Mouse (Mus musculus): ENCODE measurements around the gene Sumo2. TPM values are rescaled to one million over a fixed set of nuclear protein-coding genes. Genes with fewer than 3 reads are reported as not detected.

Gene Sumo2
- 990 and 1,015 TPM in 2 replicates for polyA plus RNA-seq (2015; fragmentation: Nextera tagmentation; extraction: Ambion mirVana)

DNA sequence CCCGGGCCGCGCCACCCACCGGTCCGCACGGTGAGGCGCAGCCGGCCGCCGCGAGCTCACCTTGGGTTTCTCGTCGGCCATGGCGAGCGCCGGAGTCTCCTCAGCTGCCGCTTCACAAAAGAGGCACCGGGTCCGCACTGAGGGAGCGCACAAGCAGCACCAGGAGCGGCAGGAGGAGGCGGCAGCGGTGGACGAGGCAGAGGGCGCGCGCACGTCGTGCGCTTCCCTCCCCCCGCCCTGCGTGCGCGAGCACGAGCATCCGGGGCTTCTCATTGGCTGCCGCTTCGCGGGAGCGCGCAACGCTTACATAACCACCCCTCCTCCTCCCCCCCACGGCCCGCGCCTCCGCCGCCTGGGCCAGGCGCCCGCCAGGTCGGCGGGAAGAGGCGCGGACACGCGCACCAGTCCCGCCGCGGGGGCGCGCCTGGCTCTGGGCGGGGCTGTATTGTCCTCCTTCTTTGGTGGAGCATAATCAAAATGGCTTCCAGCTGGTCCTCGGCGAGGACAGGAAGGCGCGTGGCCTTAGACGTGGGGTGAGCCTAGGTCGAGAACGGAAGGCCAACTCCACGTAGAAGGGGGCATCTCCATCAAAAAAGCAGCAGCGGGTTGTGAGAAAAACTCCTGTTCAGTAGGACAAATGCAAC lies at the start of gene Sumo2:
Sumo2 (minus strand) TSS at position 239 of the 644 bp plus-strand sequence.
- Histone ChIP-seq H3K4me2 (peak within 1 kb of the TSS; percentile 73), H3K9ac (peak within 1 kb of the TSS; percentile 95), H3K4me1 (peaks cover 24% of the 10 kb centered on the region), H3K27me3 (replicated peaks) (no peaks in the 10 kb centered on the region), H3K4me3 (peak within 1 kb of the TSS; percentile 97), H3K9me3 (no peaks in the 10 kb centered on the region), H3K36me3 (replicated peaks) (peaks cover 3% of the 10 kb centered on the region; the same call in 1 of the 2 replicates), H3K27ac (peak within 1 kb of the TSS; percentile 100)
- peak; percentile 90 for ATAC-seq (replicated peaks)
- WGBS = under 1% methylated on average over 63 of the region's 70 CpGs

DNA sequence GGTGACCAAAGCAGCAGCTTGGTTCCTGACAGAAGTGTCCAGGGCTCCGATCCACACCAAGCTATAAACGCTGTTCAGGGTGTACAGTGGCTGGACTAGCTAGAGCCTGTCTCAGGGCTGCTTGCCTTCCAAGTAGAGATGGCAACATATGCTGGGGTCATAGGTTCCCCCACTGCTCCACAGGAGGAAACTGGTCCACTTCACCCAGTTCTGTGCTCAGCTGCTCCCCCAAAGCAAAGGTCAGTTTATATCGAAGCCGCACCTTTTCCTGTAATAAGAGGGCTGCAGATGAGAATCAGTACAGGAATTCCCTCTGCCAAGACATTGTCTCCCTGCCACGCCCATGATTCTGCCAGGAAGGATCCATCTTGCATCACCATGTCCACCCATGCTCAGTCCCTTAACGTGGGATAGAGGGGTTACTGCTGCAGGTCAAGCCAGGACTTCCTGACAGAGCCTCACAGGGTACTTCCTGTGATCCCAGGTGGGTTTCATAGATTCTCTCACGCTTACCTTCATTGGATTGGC lies 49.6 kb upstream of the Sumo2 start:
- no peak overlapping the region for H3K9ac ChIP-seq
- H3K4me3 ChIP-seq = no peak overlapping the region
- WGBS = 92% methylated on average over 7 of the region's 7 CpGs
- no peaks in the 10 kb centered on the region for H3K27me3 ChIP-seq (replicated peaks)
- no peaks in the 10 kb centered on the region for H3K9me3 ChIP-seq
- no peaks in the 10 kb centered on the region for H3K4me1 ChIP-seq
- no peak for ATAC-seq (replicated peaks)
- H3K36me3 ChIP-seq (replicated peaks) = peaks cover 77% of the 10 kb centered on the region
- no peak overlapping the region for H3K27ac ChIP-seq
- no peak overlapping the region for H3K4me2 ChIP-seq

DNA sequence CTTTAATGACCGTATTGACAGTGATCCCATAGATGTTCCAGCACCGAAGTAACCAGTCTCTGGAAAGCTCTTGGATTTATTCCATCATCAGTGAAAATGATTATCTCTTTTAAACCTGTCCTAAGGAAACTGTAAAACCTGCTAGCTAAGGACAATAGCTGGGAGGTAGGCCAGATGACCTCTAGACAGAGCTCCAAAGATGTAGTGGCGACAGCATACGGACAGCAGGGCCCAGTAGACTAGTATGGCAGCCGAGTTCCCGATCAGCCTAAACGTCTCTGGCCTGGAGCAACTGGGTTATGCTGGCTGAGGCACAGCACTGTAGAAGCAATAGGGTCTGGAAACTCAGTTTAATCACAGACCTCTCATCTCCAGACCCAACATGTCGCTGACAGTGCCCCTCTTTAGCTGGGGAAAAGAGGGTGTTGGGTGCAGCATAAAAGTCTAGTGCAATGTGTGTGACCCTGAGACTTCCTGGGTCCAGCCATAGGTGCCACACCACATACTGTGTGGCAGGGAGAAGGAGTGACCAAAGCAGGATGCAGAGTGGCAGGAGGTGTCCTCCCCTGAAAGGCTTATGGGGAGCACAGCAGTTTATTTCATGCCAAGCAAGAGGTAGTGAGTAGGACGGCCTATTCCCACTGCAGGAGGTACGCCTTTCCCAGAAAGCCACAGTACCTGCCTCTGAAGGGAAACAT lies 48.4 kb upstream of the Sumo2 start:
- H3K27me3 ChIP-seq (replicated peaks) = no peaks in the 10 kb centered on the region
- no peak overlapping the region for H3K9ac ChIP-seq
- no peaks in the 10 kb centered on the region for H3K4me1 ChIP-seq
- H3K9me3 ChIP-seq = no peaks in the 10 kb centered on the region
- no peak overlapping the region for H3K27ac ChIP-seq
- no peak overlapping the region for H3K4me3 ChIP-seq
- 90% methylated on average over 10 of the region's 10 CpGs for WGBS
- peaks cover 68% of the 10 kb centered on the region for H3K36me3 ChIP-seq (replicated peaks)
- no peak for ATAC-seq (replicated peaks)
- no peak overlapping the region for H3K4me2 ChIP-seq

DNA sequence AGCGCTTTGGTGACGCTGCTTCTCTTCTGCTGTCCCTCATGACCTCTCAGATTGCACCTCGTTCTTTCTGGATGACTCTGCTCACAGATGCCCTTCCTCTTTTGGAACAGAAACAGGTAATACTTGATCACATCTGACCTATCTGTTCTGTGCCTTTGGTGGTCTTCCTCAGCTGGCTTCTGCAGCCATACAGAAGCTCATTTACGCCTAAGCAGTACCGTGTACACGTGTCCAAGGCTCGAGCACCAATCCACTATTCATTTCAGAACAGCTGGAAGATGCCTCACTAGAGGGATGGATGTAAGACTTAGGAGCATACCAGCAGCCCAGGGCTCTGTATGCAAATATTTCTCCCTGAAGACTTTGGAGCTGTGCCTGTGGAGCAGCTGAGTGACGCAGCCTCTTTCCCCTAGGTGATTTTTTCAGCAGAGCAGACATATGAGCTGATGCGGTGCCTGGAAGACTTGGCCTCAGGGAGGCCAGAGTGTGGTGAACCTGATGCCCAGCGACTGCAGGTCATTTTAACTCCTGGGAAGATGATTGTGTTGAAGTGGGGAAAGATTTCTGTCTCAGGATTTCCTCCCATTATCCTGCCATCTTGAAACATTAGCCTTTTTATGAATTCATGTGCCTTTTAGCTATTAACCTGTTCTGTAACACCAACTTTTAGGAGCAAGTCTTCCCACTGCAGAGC lies 47.0 kb upstream of the Sumo2 start:
- WGBS = 84% methylated on average over 10 of the region's 10 CpGs
- Histone ChIP-seq H3K27ac (no peak overlapping the region), H3K4me1 (no peaks in the 10 kb centered on the region), H3K4me3 (no peak overlapping the region), H3K9me3 (no peaks in the 10 kb centered on the region), H3K4me2 (no peak overlapping the region), H3K9ac (no peak overlapping the region), H3K36me3 (replicated peaks) (peaks cover 68% of the 10 kb centered on the region), H3K27me3 (replicated peaks) (no peaks in the 10 kb centered on the region)
- no peak for ATAC-seq (replicated peaks)

DNA sequence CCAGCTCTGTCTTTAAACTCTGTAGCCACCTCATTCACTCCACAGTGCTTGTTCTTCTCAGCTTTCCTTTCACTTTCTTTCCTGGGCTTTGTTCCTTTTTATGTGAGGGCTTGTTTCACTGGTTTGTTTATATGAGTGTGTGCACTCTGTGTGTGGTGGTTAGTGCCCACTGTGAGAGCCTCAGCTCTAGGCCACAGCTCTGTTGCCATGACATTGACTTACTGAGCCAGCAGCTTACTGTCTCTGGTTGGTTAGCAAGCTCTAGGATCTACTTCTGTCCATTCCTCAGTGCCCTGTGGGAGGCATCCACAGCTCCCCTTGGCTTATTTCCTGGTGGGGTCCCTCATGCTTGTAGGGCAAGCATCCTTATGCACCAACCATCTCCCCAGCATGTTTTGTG lies 43.0 kb upstream of the Sumo2 start:
- Histone ChIP-seq H3K4me2 (no peak overlapping the region), H3K27me3 (replicated peaks) (no peaks in the 10 kb centered on the region), H3K36me3 (replicated peaks) (peaks cover 35% of the 10 kb centered on the region), H3K4me3 (no peak overlapping the region), H3K9ac (no peak overlapping the region), H3K4me1 (no peaks in the 10 kb centered on the region), H3K9me3 (no peaks in the 10 kb centered on the region), H3K27ac (no peak overlapping the region)
- ATAC-seq (replicated peaks) = no peak

DNA sequence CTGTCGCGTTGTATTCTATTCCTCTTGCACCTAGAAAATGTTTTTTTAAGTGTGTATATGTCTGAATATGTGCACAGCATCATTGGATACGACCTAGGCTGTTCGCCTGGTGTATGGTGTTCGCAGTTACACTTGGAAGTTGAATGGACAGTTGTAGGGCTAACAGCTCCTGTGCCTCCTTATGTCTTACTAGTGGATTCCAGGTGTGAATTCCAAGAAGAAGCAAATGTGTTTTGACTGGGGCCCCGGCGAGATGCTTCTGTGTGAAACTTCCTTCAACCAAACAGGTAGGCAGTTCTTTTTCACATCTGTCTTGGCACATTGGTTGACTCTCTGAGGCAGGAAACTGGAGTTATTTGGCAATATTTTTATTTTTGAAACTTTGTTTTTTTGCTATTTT lies 28.9 kb upstream of the Sumo2 start:
- no peak for ATAC-seq (replicated peaks)
- peak overlapping the region; percentile 91 for H3K4me3 ChIP-seq
- H3K9ac ChIP-seq = peak overlapping the region; percentile 67
- no peaks in the 10 kb centered on the region for H3K9me3 ChIP-seq
- H3K4me1 ChIP-seq = peaks cover 17% of the 10 kb centered on the region
- 21% methylated on average over 7 of the region's 7 CpGs for WGBS
- no peaks in the 10 kb centered on the region for H3K27me3 ChIP-seq (replicated peaks)
- peak overlapping the region; percentile 79 for H3K4me2 ChIP-seq
- peaks cover 26% of the 10 kb centered on the region; the same call in 1 of the 2 replicates for H3K36me3 ChIP-seq (replicated peaks)
- H3K27ac ChIP-seq = no peak overlapping the region

DNA sequence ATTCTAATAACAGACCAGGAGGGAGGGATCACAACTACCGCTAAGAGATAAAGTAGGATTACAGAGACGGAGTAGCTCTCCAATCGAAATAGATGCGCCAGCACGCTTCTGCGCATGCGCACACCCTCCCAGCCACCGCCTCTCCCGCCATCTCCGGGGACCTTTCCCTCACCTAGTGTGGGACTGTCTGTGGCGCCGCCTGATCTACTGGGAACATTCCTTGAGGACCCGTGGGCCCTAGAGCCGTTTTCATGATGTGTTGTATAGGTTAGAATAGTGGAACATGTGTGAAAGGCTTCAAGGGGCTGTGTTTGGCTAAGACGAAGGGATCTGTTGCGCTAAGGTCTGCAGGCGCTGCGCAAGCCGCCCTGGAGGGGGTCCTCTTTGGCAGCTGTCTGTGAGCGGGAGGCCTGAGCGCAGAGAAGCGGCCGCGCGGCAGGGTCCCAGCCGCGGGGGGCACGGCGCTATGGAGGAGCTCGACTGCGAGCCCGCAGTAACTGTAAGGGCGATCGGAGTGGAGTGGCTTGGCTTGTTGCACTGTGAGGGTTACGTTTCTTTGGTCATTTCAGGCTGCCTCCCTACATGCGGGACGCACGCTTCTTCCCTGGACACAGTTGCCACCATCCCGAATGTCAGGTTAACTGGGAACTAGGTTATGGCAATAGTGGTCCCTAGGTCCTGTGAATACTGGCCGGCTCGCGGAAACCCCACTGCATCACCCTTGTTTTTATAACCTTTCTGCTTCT lies 28.2 kb upstream of the Sumo2 start, which contains the start of gene Nup85:
Nup85 (plus strand) TSS at position 371 of the 746 bp plus-strand sequence.
- H3K27me3 ChIP-seq (replicated peaks) = no peaks in the 10 kb centered on the region
- H3K9ac ChIP-seq = peak within 1 kb of the TSS; percentile 67
- peak within 1 kb of the TSS; percentile 84 for H3K27ac ChIP-seq
- no peaks in the 10 kb centered on the region for H3K9me3 ChIP-seq
- peak; percentile 92 for ATAC-seq (replicated peaks)
- peak within 1 kb of the TSS; percentile 79 for H3K4me2 ChIP-seq
- peak within 1 kb of the TSS; percentile 91 for H3K4me3 ChIP-seq
- under 1% methylated on average over 42 of the region's 42 CpGs for WGBS
- H3K36me3 ChIP-seq (replicated peaks) = peaks cover 19% of the 10 kb centered on the region; the same call in 1 of the 2 replicates
- peaks cover 17% of the 10 kb centered on the region for H3K4me1 ChIP-seq

DNA sequence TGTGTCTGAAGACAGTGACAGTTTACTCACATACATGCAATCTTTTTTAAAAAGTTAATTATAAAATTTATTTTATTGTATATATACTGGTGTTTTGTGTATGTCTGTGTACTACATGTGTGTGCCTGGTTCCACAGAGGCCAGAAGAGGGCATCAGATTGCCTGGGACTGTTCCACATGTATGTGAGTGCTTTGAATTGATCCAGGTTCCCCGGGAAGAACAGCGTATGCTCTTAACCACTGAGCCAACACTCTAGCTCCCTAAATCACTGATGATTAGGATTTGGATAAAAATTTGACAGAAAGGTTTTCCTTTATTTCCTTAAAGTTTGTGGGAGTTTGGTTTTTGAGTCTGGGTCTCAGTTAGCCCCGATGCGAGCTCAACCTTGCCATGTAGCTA lies 27.3 kb upstream of the Sumo2 start:
- H3K36me3 ChIP-seq (replicated peaks) = peaks cover 11% of the 10 kb centered on the region; the same call in 1 of the 2 replicates
- peak overlapping the region; percentile 79 for H3K4me2 ChIP-seq
- peak overlapping the region; percentile 91 for H3K4me3 ChIP-seq
- H3K9ac ChIP-seq = peak overlapping the region; percentile 67
- peaks cover 17% of the 10 kb centered on the region for H3K4me1 ChIP-seq
- H3K9me3 ChIP-seq = no peaks in the 10 kb centered on the region
- no peaks in the 10 kb centered on the region for H3K27me3 ChIP-seq (replicated peaks)
- WGBS = 47% methylated on average over 4 of the region's 4 CpGs
- ATAC-seq (replicated peaks) = no peak
- peak overlapping the region; percentile 84; the same call in 1 of the 2 replicates for H3K27ac ChIP-seq

DNA sequence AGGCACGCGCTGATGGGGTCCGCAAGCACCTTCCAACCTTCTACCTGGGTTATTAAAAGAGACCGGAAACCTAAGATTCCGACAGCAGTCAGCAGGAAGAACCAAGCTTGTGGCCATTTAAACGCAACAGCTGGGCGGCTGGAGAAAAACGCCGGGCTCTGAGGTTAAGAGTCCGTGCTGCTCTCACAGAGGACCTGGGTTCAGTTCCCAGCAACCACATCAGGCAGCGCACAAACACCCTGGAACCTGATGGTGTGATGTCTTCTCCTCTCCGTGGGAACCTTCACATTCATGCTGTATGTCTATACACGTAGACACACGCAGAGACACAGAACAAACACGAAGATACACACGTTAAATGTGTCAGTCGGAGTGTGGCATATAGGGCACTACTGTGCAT lies 19.6 kb upstream of the Sumo2 start:
- no peak overlapping the region for H3K9ac ChIP-seq
- H3K27ac ChIP-seq = no peak overlapping the region
- WGBS = 83% methylated on average over 17 of the region's 17 CpGs
- H3K4me3 ChIP-seq = no peak overlapping the region
- H3K36me3 ChIP-seq (replicated peaks) = no peaks in the 10 kb centered on the region
- ATAC-seq (replicated peaks) = no peak
- H3K4me1 ChIP-seq = no peaks in the 10 kb centered on the region
- H3K9me3 ChIP-seq = no peaks in the 10 kb centered on the region
- no peaks in the 10 kb centered on the region for H3K27me3 ChIP-seq (replicated peaks)
- no peak overlapping the region for H3K4me2 ChIP-seq

DNA sequence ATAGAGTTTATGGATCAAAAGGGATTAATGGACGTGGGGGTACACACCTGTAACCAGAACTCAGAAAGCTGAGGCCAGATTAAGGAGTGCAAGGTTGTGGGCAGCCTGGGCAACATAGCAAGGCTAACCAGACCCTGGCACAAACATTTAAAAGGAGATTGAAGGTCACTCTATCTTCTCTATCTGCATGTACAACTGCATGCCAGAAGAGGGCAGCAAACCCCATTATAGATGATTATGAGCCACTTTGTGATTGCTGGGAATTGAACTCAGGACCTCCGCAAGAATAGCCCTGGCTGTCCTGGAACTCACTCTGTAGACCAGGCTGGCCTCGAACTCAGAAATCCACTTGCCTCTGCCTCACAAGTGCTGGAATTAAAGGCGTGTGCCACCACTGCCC lies 16.7 kb upstream of the Sumo2 start:
- Histone ChIP-seq H3K4me1 (no peaks in the 10 kb centered on the region), H3K9me3 (no peaks in the 10 kb centered on the region), H3K9ac (no peak overlapping the region), H3K4me2 (no peak overlapping the region), H3K4me3 (no peak overlapping the region), H3K36me3 (replicated peaks) (no peaks in the 10 kb centered on the region), H3K27me3 (replicated peaks) (no peaks in the 10 kb centered on the region), H3K27ac (no peak overlapping the region)
- 57% methylated on average over 4 of the region's 4 CpGs for WGBS
- no peak for ATAC-seq (replicated peaks)

DNA sequence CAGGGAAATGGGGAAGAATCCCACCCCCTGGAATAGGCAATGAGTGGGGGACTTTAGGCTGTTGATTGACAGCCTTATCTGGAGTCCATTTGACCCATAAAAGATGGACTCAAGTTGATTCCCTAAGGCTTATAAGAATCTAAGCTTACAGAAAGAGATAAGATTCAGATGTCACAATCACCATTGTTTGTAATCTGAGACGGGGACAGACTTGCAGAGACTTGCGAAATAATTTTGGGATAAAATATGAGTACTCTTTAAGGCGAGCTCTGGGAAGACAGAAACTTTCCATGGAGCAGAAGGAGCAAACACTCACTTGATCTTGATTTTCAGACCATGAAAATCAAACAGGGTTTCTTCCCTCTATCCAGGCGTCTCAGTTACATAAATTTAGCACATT lies 7.5 kb upstream of the Sumo2 start:
- H3K9ac ChIP-seq = no peak overlapping the region
- H3K9me3 ChIP-seq = no peaks in the 10 kb centered on the region
- H3K4me3 ChIP-seq = no peak overlapping the region
- no peaks in the 10 kb centered on the region for H3K4me1 ChIP-seq
- ATAC-seq (replicated peaks) = no peak
- no peak overlapping the region for H3K4me2 ChIP-seq
- H3K36me3 ChIP-seq (replicated peaks) = no peaks in the 10 kb centered on the region
- H3K27ac ChIP-seq = no peak overlapping the region
- WGBS = 86% methylated on average over 4 of the region's 4 CpGs
- H3K27me3 ChIP-seq (replicated peaks) = no peaks in the 10 kb centered on the region; the same call in 1 of the 2 replicates
